ENCODE assay signal across 13 mouse cellular contexts in genomic region chr14:118491300-118491699, GRCm38 (mm10).
DNase-seq lines count a peak whose midpoint lies in the region; ATAC-seq lines count a peak whose summit lies in the region.
"Had no signal": no experiment of that assay in that cellular context is flagged by ENCODE, and none has a peak within 500 bp of the region (broad histone marks: within the 10 kb centered on the region; RNA-seq: fewer than 3 reads in every experiment).

No protein-coding gene starts in this region.

- H3K27ac ChIP-seq in forebrain, embryonic 14.5 days (ENCODE audit: low read depth, low read length): no peak overlapping the region
- no peak overlapping the region for H3K27ac ChIP-seq in midbrain, embryonic 11.5 days (ENCODE audit: low read depth, low read length)
- H3K27ac ChIP-seq: layer of hippocampus, adult 2 months; macrophage had no signal

- 6% methylated on average over 13 of the region's 13 CpGs for WGBS in forebrain, embryonic 14.5 days
- 33% methylated on average over 13 of the region's 13 CpGs for WGBS in midbrain, embryonic 11.5 days

- intact Hi-C loops in heart, postnatal 10 days (cut with DNase I): no loop called here

- peak; percentile 11 for DNase-seq in brain, adult 2 months (ENCODE audit: low read depth, low spot score)
- peak; percentile 51 for DNase-seq in embryo, embryonic 10 days (ENCODE audit: low spot score)
- DNase-seq in forebrain, embryonic 14.5 days (ENCODE audit: low spot score): peak; percentile 66
- peak; percentile 81 for DNase-seq in midbrain, embryonic 11.5 days (ENCODE audit: low spot score, missing footprints)
- DNase-seq in right cerebral cortex, postnatal 36 days (ENCODE audit: low spot score in 2 of 2): no peak
- DNase-seq in heart, postnatal 10 days: no peak
- DNase-seq in cerebellum, adult 8-10 months: no peak
- DNase-seq in gastrocnemius, postnatal 4 days (ENCODE audit: low spot score in 2 of 2): no peak
- DNase-seq: gastrocnemius, postnatal 25 days; thymus, postnatal 4 days had no signal

- no peaks in the 10 kb centered on the region for H3K9me3 ChIP-seq in forebrain, embryonic 14.5 days (replicated peaks; ENCODE audit: control insufficient read depth, low read length)
- H3K9me3 ChIP-seq in midbrain, embryonic 11.5 days (ENCODE audit: control insufficient read depth, low read length): no peaks in the 10 kb centered on the region

- no peak overlapping the region for H3K4me3 ChIP-seq in forebrain, embryonic 14.5 days (ENCODE audit: low read depth, low read length)
- H3K4me3 ChIP-seq in midbrain, embryonic 11.5 days (ENCODE audit: low read depth, low read length): no peak overlapping the region
- H3K4me3 ChIP-seq: layer of hippocampus, adult 2 months had no signal

- H3K4me1 ChIP-seq in forebrain, embryonic 14.5 days (ENCODE audit: control insufficient read depth, insufficient read depth, low read length): peaks cover 10% of the 10 kb centered on the region
- peaks cover 12% of the 10 kb centered on the region for H3K4me1 ChIP-seq in midbrain, embryonic 11.5 days (ENCODE audit: control insufficient read depth, insufficient read depth, low read length)

- ATAC-seq in forebrain, embryonic 14.5 days: peak; percentile 77
- ATAC-seq in midbrain, embryonic 11.5 days (ENCODE audit: low FRiP score): peak; percentile 61

- peak overlapping the region; percentile 29 for H3K4me2 ChIP-seq in forebrain, embryonic 14.5 days (ENCODE audit: low read length)
- H3K4me2 ChIP-seq in midbrain, embryonic 11.5 days: peak overlapping the region; percentile 28; the same call in 1 of the 2 replicates
- H3K4me2 ChIP-seq: liver, embryonic 11.5 days had no signal

- H3K36me3 ChIP-seq in forebrain, embryonic 14.5 days (ENCODE audit: control insufficient read depth, insufficient read depth, low read length): no peaks in the 10 kb centered on the region
- no peaks in the 10 kb centered on the region for H3K36me3 ChIP-seq in midbrain, embryonic 11.5 days (ENCODE audit: control insufficient read depth, insufficient read depth, low read length)

- H3K9ac ChIP-seq in forebrain, embryonic 14.5 days (ENCODE audit: low read length): no peak overlapping the region
- 0 out of 2 replicates have a peak overlapping the region, but pooled peaks have one; percentile 24 for H3K9ac ChIP-seq in midbrain, embryonic 11.5 days (ENCODE audit: low read length)

- H3K27me3 ChIP-seq in forebrain, embryonic 14.5 days (replicated peaks; ENCODE audit: control insufficient read depth, insufficient read depth, low read length): 0 out of 2 replicates have a peak, but pooled peaks cover 4% of the 10 kb centered on the region
- no peaks in the 10 kb centered on the region for H3K27me3 ChIP-seq in midbrain, embryonic 11.5 days (ENCODE audit: control insufficient read depth, insufficient read depth, low read length)

Comparison
In these comparisons a context has a peak if more than half of its experiments do, and no peak if none do; other contexts are left out.
1. DNase-seq: peak in brain, adult 2 months (single experiment), embryo, embryonic 10 days (single experiment), forebrain, embryonic 14.5 days (single experiment) and midbrain, embryonic 11.5 days (single experiment); none in right cerebral cortex, postnatal 36 days (0 of 2), heart, postnatal 10 days (0 of 2), cerebellum, adult 8-10 months (single experiment) and gastrocnemius, postnatal 4 days (0 of 2).